Mouse (Mus musculus) cerebellum, adult 8-10 months (tissue): ENCODE measurements around the gene Nrtn.

Experiments used
- DNase-seq: peaks from one replicate; pipeline ENCODE4 v3.0.0; 2022

Gene Nrtn

GRCm38 (mm10) chr17:56757416-56758123 lies at the start of gene Nrtn:
TSS of gene Nrtn (minus strand) at chr17:56757530.
- peak; percentile 33 for DNase-seq

- no peak for DNase-seq
Observed at GRCm38 (mm10) chr17:56805784-56806183, 48.5 kb upstream of the Nrtn start.

- no peak for DNase-seq
Observed at GRCm38 (mm10) chr17:56804952-56805351, 47.6 kb upstream of the Nrtn start.

GRCm38 (mm10) chr17:56802065-56802464 lies 44.7 kb upstream of the Nrtn start:
- no peak for DNase-seq

DNA sequence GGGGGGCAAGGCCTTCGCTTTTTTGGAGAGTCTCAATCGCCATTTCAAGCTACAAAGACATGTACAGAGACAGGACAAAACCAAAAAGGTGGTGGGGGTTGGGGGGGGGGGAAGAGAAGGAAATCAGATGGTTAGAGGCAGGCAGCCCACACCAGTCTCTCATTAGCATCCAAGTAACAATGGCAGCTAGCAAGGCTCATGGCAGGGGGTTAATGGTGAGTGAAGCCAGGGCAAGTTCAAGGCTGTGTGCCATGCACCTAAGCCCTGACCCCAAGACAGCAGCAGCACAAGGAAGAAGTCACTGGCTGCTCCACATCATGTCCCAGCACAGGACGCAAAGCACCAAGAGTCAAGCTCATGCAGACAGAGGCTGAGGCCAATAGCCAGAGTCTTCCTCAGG lies 41.9 kb upstream of the Nrtn start:
- DNase-seq: no peak

DNA sequence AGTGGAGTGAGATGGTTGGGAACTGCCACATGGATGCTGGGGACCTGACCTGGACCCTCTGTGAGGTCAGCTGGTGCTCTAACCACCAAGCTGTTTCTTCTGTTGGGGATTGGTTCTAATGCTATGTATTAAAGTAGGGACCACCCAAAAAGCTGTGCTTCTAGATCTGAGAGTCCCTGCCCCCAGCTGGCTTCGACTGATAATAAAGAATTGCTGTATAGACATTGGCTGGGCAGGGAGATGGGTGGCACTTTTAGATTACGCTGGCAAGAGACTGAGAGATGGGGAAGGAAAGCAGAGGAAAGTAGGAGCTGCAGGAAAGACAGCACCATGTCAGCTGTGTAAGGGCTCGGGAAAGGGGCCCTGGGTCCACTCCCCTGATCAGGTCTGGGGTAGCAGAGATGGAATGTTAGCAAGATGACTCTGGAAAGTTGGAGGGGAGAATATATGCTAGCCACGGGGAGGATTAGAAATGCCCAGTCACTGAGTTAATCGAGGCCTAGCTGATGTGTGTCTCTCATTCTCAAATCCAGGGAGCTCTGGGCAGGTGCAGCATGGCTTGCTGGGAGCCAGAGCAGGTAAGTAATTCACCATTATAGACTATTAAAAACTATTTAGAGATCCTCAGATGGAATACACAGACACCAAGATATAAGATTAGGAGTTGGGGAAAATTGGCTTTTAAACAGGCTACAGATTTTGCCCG lies 36.4 kb upstream of the Nrtn start:
- DNase-seq: no peak

GRCm38 (mm10) chr17:56792588-56792987 lies 35.3 kb upstream of the Nrtn start:
- no peak for DNase-seq

- DNase-seq: no peak
Observed at GRCm38 (mm10) chr17:56789286-56789685, 32.0 kb upstream of the Nrtn start.

- no peak for DNase-seq
Observed at GRCm38 (mm10) chr17:56788886-56789285, 31.6 kb upstream of the Nrtn start.

DNA sequence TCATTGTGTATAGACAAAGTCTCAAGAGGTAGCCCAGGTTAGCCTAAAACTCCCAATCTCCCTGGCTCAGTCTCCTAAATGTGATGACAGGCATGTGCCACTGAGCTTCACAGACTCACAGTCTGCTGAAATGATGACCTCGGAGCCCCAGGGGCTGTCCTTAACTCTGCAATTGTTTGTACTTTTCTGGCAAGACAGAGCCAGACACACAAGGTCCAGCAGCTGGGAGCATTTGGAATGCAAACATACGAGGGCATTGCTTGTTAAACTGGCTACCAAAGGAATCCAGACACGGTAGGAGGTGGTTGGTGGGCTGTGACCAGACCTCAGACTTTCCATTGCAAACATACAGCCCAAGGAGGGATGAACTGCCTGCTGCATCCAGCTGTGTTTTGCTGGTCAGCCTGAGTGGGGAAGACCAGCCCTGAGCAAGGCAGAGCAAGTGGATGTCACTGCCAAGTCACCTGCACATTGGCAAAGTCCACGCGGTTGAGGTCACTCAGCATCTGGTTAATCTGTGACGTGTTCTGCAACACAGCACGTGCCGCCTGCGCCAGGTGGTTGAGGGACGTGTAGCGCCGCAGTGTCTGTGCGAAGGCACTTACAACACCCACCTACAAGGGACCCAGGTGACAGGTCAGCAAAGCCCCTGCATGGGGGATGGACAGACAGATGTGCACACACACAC lies 23.1 kb upstream of the Nrtn start:
- no peak for DNase-seq

DNA sequence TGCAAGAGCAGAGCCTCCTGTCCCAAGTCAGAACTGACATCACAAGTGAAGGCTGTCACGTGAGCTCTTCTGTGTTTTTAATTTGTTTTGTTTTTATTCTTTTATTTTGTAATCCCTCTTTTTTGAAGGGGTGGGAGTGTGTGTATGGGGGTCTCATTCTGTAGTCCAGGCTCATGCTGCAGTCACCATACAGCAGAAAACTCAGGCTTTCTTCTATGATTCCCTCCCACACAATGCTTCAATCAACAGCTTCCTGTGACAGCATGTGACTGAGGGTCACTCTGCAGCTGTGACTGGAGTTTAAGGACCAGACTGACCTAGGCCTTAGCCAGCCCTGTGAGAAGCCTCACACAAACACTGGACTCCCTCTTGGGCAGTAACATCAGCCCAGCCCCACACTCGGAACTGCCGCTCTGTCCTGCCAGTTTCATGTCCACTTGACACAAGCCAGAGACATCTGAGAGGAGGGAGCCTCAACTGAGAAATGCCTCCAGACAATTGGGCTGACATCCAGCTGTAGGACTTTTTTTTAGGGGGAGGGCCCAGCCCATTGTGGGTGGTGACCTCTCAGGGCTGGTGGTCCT lies 21.5 kb upstream of the Nrtn start:
- no peak for DNase-seq

DNA sequence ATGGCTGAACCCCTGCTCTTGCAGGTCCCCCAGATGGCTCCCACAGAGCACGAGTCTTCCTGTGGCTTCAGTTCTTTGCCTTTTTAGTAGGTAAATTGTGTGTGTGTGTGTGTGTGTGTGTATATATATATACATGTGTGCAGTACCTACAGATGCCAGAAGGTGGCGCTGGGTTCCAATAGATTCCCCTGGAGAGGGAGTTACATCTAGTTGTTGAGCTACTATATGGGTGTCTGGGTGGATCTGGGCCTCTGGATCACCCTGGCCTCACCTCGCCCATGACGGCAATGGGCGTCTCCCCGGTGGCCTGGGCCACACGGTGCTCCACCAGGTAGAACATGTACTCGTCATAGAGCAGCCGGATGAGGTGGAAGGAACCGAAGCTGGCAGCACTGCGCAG lies 20.2 kb upstream of the Nrtn start:
- no peak for DNase-seq

DNA sequence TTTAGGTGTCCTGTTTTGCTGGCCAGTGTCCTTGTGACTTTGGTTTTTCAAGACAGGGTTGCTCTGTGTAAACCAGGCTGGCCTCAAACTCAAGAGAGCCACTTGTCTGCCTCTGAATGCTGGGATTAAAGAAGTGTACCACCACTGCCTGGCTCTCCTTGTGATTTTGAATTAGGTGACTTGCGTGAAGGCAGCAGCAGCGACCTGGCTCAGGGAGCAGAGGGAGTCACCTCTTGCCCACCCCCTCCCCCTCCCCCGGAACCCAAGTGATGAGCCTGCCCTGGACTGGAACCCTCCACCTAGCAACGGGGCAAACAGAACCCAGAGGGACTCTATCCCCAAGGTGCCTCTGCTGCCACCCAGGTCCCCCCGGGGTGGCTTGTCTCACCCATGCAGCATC lies 12.6 kb upstream of the Nrtn start, which contains the start of gene Prr22:
Gene Prr22, plus strand, starts transcription at position 301 of the 400 bp plus-strand sequence.
- no peak for DNase-seq

- peak; percentile 8 for DNase-seq
Observed at GRCm38 (mm10) chr17:56768941-56769340, 11.6 kb upstream of the Nrtn start.

GRCm38 (mm10) chr17:56767531-56768135 lies 10.3 kb upstream of the Nrtn start:
- DNase-seq: peak; percentile 24

GRCm38 (mm10) chr17:56766631-56767405 lies 9.5 kb upstream of the Nrtn start:
- DNase-seq: peak; percentile 41

GRCm38 (mm10) chr17:56765431-56765830 lies 8.1 kb upstream of the Nrtn start:
- no peak for DNase-seq

- peak; percentile 94 for DNase-seq
Observed at GRCm38 (mm10) chr17:56764474-56765354, 7.4 kb upstream of the Nrtn start, which contains the start of gene Dus3l. TSS of gene Dus3l (plus strand) at chr17:56764757.

GRCm38 (mm10) chr17:56763741-56764250 lies 6.5 kb upstream of the Nrtn start:
- DNase-seq: peak; percentile 43
